Mouse (Mus musculus): ENCODE data around the gene Gm10837.

GRCm38 (mm10) chr14:122513511-122514036 is 23.2 kb downstream of the Gm10837 start:
- TF ChIP-seq CTCF (IDR thresholded peaks at IDR 0.05; ENCODE audit: extremely low read depth, insufficient read length, insufficient replicate concordance, low read depth, low read length) (no peak), POLR2A (IDR thresholded peaks at IDR 0.05; ENCODE audit: low read depth, low read length) (no peak)
